Mouse (Mus musculus): ENCODE measurements at regions not wholly inside any gene's neighbourhood (a gene's known extent, or its start where the extent isn't known, plus 50 kb on each side); places are given as distances from the start of the nearest gene placed in this dataset.

- in situ Hi-C loops (cut with MboI; ENCODE audit: unreplicated experiment in 2 of 2) = loop anchor here (25.0 kb wide), 1 partner anchor 539 kb away; no protein-coding TSS in a partner anchor
Measured at GRCm38 (mm10) chr11:24226755-24227154, 148.9 kb downstream of the Bcl11a start.

- in situ Hi-C loops (cut with MboI; ENCODE audit: unreplicated experiment in 2 of 2) = loop anchor here (25.0 kb wide), 1 partner anchor 546 kb away; no protein-coding TSS in a partner anchor
Measured at GRCm38 (mm10) chr11:24233376-24233775, 155.5 kb downstream of the Bcl11a start.

GRCm38 (mm10) chr11:24233821-24234220, 156.0 kb downstream of the Bcl11a start:
- in situ Hi-C loops (cut with MboI; ENCODE audit: unreplicated experiment in 2 of 2) = loop anchor here (25.0 kb wide), 1 partner anchor 547 kb away; no protein-coding TSS in a partner anchor

GRCm38 (mm10) chr11:24234422-24234821, 156.6 kb downstream of the Bcl11a start:
- in situ Hi-C loops (cut with MboI; ENCODE audit: unreplicated experiment in 2 of 2) = loop anchor here (25.0 kb wide), 1 partner anchor 547 kb away; no protein-coding TSS in a partner anchor

GRCm38 (mm10) chr11:24235326-24235725, 157.5 kb downstream of the Bcl11a start:
- in situ Hi-C loops (cut with MboI; ENCODE audit: unreplicated experiment in 2 of 2) = loop anchor here (25.0 kb wide), 1 partner anchor 548 kb away; no protein-coding TSS in a partner anchor

GRCm38 (mm10) chr11:24239631-24240030, 161.8 kb downstream of the Bcl11a start:
- in situ Hi-C loops (cut with MboI; ENCODE audit: unreplicated experiment in 2 of 2) = loop anchor here (5.0 to 25.0 kb wide), 4 partner anchors 32 to 552 kb away; no protein-coding TSS in a partner anchor

- in situ Hi-C loops (cut with MboI; ENCODE audit: unreplicated experiment in 2 of 2) = loop anchor here (5.0 to 25.0 kb wide), 4 partner anchors 35 to 555 kb away; no protein-coding TSS in a partner anchor
Measured at GRCm38 (mm10) chr11:24242096-24242495, 164.2 kb downstream of the Bcl11a start.

GRCm38 (mm10) chr11:24242888-24243287, 165.0 kb downstream of the Bcl11a start:
- in situ Hi-C loops (cut with MboI; ENCODE audit: unreplicated experiment in 2 of 2) = loop anchor here (5.0 to 25.0 kb wide), 4 partner anchors 36 to 556 kb away; no protein-coding TSS in a partner anchor

GRCm38 (mm10) chr11:24245390-24245789, 167.5 kb downstream of the Bcl11a start:
- in situ Hi-C loops (cut with MboI; ENCODE audit: unreplicated experiment in 2 of 2) = loop anchor here (10.0 to 25.0 kb wide), 2 partner anchors 261 to 558 kb away; no protein-coding TSS in a partner anchor

- in situ Hi-C loops (cut with MboI; ENCODE audit: unreplicated experiment in 2 of 2) = loop anchor here (10.0 to 25.0 kb wide), 2 partner anchors 262 to 559 kb away; no protein-coding TSS in a partner anchor
Measured at GRCm38 (mm10) chr11:24246314-24246713, 168.5 kb downstream of the Bcl11a start.

- in situ Hi-C loops (cut with MboI; ENCODE audit: unreplicated experiment in 2 of 2) = loop anchor here (10.0 to 25.0 kb wide), 2 partner anchors 262 to 560 kb away; no protein-coding TSS in a partner anchor
Measured at GRCm38 (mm10) chr11:24247285-24247684, 169.4 kb downstream of the Bcl11a start.

- in situ Hi-C loops (cut with MboI; ENCODE audit: unreplicated experiment in 2 of 2) = loop anchor here (10.0 to 25.0 kb wide), 2 partner anchors 1603 to 1911 kb away; no protein-coding TSS in a partner anchor
Measured at GRCm38 (mm10) chr11:24251516-24251915, 173.7 kb downstream of the Bcl11a start.

- in situ Hi-C loops (cut with MboI; ENCODE audit: unreplicated experiment in 2 of 2) = loop anchor here (5.0 to 25.0 kb wide), 6 partner anchors 173 to 1907 kb away; no protein-coding TSS in a partner anchor
Measured at GRCm38 (mm10) chr11:24255201-24256060, 177.6 kb downstream of the Bcl11a start.

GRCm38 (mm10) chr11:24257741-24258140, 179.9 kb downstream of the Bcl11a start:
- in situ Hi-C loops (cut with MboI; ENCODE audit: unreplicated experiment in 2 of 2) = loop anchor here (5.0 to 25.0 kb wide), 6 partner anchors 175 to 1905 kb away; no protein-coding TSS in a partner anchor

- in situ Hi-C loops (cut with MboI; ENCODE audit: unreplicated experiment in 2 of 2) = loop anchor here (5.0 to 25.0 kb wide), 6 partner anchors 176 to 1904 kb away; no protein-coding TSS in a partner anchor
Measured at GRCm38 (mm10) chr11:24258340-24258739, 180.5 kb downstream of the Bcl11a start.

- in situ Hi-C loops (cut with MboI; ENCODE audit: unreplicated experiment in 2 of 2) = loop anchor here (5.0 to 25.0 kb wide), 6 partner anchors 177 to 1903 kb away; no protein-coding TSS in a partner anchor
Measured at GRCm38 (mm10) chr11:24259668-24260067, 181.8 kb downstream of the Bcl11a start.

- in situ Hi-C loops (cut with MboI; ENCODE audit: unreplicated experiment in 2 of 2) = loop anchor here in 1 of 2 experiments (25.0 kb wide), 1 partner anchor 1893 kb away; no protein-coding TSS in a partner anchor
Measured at GRCm38 (mm10) chr11:24269046-24269445, 191.2 kb downstream of the Bcl11a start.

- in situ Hi-C loops (cut with MboI; ENCODE audit: unreplicated experiment in 2 of 2) = no loop called here
Measured at GRCm38 (mm10) chr11:24281628-24282027, 203.8 kb downstream of the Bcl11a start.

- in situ Hi-C loops (cut with MboI; ENCODE audit: unreplicated experiment in 2 of 2) = no loop called here
Measured at GRCm38 (mm10) chr11:24282556-24282955, 204.7 kb downstream of the Bcl11a start.

Data from v-Abl transformed pro-B cells (cell line).